Mouse (Mus musculus): ENCODE results near the gene Rhog.
A peak's percentile ranks its signal among the peaks of the same experiment; 100 is the strongest.

DNA sequence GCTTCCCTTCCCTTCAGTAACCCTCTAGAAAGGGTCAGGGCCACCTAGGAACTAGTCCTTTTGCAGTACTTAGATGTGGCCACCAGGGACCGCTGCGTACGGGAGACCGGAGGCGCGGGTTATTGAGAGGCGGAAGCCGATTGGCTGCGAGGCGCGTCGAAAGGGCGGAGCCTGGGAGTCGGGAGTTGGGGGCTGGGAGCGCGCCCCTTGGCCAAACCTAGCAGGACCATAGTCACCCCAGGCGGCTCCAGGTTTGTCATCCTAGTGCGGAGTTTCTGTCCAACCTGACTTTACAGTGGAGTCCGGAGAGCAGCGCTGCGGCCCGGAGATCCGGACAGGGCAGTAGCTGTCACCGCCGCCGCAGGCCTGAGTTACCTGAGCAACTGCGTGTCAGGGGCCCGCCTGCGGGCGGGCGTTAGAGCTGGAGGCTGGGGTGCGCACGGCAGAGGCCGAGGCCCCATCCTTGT is 11.3 kb upstream of the Rhog start:
- TF ChIP-seq POLR2A (IDR thresholded peaks at IDR 0.05; ENCODE audit: insufficient read depth, low read length) = no peak
- peak; percentile 74 for TF ChIP-seq CTCF (IDR thresholded peaks at IDR 0.05; ENCODE audit: low read depth, low read length)
